Mouse (Mus musculus): ENCODE data around the gene Bcl2l1.

Gene Bcl2l1

GRCm38 (mm10) chr2:152799954-152800761 lies 31.4 kb downstream of the Bcl2l1 start:
- DNase-seq = peak in 1 of 2 experiments; percentile 61

- no peak for DNase-seq
These were observed 33.9 kb downstream of the Bcl2l1 start for GRCm38 (mm10) chr2:152797589-152797988.

GRCm38 (mm10) chr2:152794281-152794827 lies 37.2 kb downstream of the Bcl2l1 start:
- DNase-seq = peak; percentile 49 to 58

DNA sequence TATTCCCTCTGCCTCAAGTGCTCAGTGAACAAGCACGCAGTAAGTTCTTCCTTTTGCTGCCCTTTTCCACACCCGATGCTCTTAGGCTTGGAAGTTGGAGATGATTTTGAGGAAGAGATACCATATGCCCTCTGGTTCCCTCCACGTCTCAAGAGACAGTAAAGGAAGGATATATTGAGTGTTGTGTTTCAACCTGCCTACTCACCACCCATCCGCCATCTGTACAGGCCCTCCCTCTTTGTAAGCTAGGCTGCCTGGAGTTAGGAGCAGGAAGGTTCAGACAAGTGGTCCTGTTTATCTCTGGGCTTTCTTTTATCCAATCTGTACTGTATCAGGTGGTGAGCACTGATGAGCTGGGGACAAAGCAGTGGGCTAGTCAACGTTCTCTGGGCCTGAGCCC lies 38.1 kb downstream of the Bcl2l1 start:
- no peak for DNase-seq

GRCm38 (mm10) chr2:152792461-152792860 lies 39.1 kb downstream of the Bcl2l1 start:
- DNase-seq = no peak

GRCm38 (mm10) chr2:152789591-152789999 lies 41.9 kb downstream of the Bcl2l1 start:
- no peak for DNase-seq

DNA sequence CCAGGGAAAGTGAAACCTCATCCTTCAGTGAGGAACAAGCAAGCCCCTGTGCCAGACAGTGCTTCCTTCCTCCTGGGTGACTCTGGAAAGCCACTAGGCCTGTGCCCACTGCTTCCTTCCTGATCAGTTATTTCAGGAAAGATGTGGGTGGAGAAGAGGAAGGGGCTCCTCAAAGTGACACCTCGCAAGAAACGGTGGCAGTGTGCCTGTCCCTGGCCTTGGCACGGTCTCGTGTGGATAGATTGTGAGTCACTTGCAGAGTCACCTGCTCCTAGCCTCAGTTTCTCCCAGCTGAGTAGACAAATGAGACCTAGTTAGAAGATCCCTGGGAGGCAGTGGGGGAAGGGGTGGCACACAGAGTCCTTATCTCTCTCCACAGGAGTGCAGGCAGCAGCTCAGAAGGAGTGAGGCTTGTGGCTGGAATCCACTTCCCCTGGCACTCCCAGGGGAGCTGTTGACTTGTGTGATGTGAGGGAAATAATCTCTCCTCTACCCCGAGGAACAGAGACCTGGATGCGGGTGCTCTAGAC lies 42.6 kb downstream of the Bcl2l1 start:
- DNase-seq = peak; percentile 46 to 57

GRCm38 (mm10) chr2:152787543-152787942 lies 44.0 kb downstream of the Bcl2l1 start:
- no peak for DNase-seq

GRCm38 (mm10) chr2:152787136-152787535 lies 44.4 kb downstream of the Bcl2l1 start:
- no peak for DNase-seq

DNA sequence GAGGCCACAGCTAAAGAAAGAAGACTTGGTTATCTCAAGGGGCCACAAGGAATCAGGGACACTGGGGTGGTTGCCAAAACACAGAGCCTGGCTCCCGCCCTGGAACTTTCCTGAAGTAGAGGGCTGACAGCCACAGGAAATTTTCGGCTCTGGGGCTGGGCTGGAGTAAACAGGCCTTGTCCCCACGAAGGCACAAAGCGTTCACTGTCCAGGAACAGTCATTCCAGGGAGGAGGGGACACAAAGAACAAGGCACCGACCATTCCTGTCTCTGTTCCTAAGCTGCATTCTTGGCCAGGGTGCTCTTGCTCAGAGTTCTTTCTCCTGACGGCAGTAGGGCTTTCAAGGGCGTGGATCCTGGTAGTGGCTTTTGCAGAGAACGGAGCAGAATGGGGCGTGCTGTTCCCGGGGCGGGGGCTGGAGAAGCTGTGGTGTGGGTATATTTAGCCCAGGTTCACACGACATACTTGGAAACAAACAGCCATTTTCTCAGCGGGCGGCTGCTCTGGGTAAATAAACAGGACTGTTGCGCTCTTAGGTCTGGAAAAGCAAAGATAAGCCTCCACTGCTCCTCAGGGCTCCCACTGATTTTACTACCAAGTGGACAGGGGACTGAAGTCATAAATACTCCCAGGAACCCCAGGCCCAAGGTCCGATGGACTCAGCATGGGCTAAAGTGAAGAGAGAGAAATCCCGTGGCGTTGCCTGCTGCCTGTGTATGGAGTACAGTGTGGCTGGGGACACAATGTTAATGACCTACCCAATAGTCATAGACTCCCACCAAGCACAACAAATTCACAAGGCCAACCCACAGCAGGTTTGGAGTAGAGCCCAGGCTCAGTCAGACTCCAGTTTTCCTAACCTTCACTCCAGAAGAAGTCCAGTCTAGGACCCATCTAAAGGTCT lies 45.8 kb downstream of the Bcl2l1 start:
- peak; percentile 75 to 83 for DNase-seq

DNA sequence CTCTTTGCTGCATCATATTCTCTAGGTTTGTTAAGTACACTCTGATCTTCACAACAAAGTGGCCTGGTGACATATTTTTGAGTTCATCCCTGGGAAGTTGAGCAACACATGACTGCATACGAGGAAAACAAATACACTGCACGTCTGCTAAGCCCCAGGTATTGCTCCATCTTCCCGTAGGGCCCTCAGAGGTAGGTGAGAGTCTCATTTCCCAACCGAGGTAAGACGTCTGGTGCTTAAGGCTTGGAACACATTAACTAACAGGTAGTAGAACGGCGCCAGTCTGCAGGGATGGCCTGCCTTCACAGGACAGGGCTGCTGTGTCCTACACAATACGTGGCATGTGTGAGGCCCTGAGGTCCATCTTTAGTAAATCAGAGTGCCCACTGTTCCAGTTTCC lies 46.9 kb downstream of the Bcl2l1 start:
- no peak for DNase-seq

GRCm38 (mm10) chr2:152783241-152783640 lies 48.3 kb downstream of the Bcl2l1 start:
- DNase-seq = no peak

GRCm38 (mm10) chr2:152782656-152783055 lies 48.9 kb downstream of the Bcl2l1 start:
- no peak for DNase-seq

DNA sequence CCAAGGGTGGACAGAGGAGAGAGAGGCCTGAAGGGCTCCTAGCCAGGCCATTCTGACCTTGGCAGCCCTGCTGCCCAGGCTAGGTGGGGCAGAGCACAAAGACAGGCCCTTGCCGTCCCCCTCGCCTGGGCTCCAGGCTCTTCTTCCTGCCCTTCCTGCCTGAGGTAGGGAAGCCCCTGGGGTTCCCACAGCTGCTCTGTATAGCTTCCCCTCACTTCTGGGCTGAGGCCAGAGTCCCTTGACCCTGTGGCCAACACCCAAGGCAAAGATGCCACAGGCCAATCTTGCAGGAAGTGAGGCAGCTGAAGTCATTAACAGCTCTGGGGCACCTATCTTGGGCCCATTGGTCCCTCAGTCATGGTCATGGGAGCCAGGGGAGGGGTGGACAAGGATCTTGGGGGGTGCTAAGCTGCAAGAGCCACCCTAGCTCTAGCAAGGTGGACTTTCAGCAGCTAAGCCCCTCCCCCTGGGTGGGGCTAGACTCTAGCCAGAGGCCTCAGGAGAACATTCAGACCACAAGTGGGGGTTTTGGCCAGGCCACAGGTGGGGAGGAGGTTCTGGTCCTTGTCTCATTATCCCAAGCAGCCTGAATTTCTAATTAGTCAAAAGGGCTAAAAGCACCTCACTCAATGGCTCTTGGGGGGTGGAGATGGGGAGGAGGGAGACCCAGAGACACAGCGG lies 50.4 kb downstream of the Bcl2l1 start:
- no peak for DNase-seq

- DNase-seq = no peak
These were observed 51.1 kb downstream of the Bcl2l1 start for GRCm38 (mm10) chr2:152780466-152780865.

- DNase-seq = no peak
These were observed 54.4 kb downstream of the Bcl2l1 start for GRCm38 (mm10) chr2:152777081-152777480.

- DNase-seq = no peak
These were observed 55.1 kb downstream of the Bcl2l1 start for GRCm38 (mm10) chr2:152776435-152776834.

DNA sequence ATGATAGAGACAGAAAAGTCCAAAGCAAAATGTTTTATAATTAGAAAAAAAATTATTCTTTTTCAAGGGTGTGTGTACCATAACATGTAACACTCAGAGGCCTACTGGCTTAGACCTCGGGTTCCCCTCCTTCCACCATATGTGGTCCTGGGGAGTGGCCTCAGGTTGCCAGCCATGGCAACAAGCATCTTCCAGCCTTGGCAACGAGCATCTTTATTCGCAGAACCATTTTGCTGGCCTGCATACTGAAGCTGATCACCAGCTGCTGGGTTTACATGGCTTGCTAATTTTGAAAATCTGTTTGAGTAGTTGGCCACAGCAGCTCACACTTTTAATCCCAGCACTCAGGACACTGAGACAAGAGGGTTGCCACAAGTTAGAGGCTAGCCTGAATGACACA lies 55.5 kb downstream of the Bcl2l1 start:
- no peak for DNase-seq

GRCm38 (mm10) chr2:152775357-152775756 lies 56.2 kb downstream of the Bcl2l1 start:
- no peak for DNase-seq

DNA sequence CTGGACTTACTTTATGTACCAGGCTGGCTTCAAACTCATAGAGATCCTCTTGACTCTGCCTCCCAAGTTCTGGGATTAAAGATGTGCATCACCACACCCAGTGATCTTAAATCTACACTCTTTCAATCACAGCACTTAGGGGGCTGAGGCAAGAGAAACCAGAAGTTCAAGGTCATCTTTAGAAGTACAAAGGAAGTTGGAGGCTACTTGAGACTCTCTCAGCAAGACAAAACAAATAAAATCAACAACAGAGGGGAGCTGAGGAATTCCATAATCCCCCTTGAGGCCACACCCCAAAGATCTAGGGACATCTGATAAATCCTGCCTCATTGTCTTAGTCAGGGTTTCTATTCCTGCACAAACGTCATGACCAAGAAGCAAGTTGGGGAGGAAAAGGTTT lies 59.3 kb downstream of the Bcl2l1 start:
- no peak for DNase-seq

DNA sequence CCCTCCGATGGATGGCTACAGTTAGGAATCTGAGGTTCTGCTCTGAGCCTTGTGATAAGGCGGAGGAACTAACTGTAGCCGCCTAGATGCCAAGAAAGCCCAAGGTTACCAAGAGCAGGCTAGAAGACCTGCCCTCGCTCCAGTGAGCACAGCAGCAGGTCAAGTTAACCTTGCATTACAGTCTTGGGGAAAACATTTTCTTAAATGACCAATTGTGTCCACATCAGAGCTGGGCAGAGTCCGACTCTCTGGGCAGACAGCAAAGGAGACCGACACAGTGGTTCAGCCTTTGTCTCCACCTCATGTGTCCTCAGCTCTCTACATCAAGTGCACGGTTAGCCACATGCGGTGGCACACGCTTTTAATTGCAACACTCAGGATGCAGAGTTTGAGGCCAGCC lies 60.0 kb downstream of the Bcl2l1 start:
- no peak for DNase-seq

DNA sequence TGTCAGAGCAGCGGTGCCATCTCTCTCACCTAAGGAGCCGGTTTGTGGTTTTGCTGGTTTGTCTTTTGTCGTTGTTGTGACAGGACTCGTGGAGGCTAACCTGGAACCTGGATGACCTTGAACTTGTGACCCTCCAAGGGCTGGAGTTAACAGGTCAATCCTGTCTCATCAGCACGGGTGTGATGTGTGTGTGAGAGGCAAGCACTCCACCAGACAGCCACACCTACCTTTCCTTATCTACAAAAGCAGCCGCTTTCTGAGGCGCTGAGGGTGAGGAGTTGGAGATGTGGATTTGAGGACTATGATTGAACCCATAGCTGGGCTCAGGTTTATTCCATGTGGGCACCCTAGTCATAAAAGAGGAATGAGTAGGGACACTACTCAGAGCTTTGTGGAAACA lies 61.9 kb downstream of the Bcl2l1 start:
- no peak for DNase-seq

All from cerebellum, postnatal 14 days (tissue).